Mouse (Mus musculus): ENCODE results near the gene Jade3. TPM values are rescaled to one million over a fixed set of nuclear protein-coding genes. Genes with fewer than 3 reads are reported as not detected.

Gene Jade3
- total and polyA plus RNA-seq, 2 experiments, result 0.34 to 1.7 TPM

DNA sequence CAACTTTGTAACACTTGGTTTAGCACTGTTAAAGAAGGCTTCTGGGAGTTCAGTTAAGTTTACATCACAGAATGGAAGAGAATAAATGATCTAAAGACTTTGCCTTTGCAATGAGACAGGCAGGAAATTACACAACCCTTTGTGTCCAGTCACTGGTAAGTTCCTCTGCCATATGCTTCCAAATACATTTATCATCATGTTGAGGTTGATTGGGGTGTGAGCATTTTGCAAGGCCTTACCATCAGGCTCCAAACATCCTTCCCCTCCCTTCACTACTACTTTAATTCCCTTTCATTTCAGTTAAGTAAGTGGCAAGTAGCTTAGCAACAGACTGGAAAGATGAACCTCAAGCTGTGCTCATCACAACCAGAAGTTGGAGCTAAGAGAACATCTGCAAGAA, 96.1 kb downstream of the Jade3 start:
- TF ChIP-seq CTCF (IDR thresholded peaks at IDR 0.05; ENCODE audit: low read depth, low read length) (no peak), POLR2A (IDR thresholded peaks at IDR 0.05; ENCODE audit: extremely low read depth, insufficient read depth, low read length) (no peak)
- no peak overlapping the region for H3K4me3 ChIP-seq (ENCODE audit: insufficient read depth, low read depth, low read length)

GRCm38 (mm10) chrX:20532621-20533020, 107.1 kb downstream of the Jade3 start:
- no peak for DNase-seq (ENCODE audit: extremely low read depth, low read depth, low spot score)
- Histone ChIP-seq H3K27me3 (ENCODE audit: control insufficient read depth, insufficient read depth, low read length) (no peaks in the 10 kb centered on the region), H3K36me3 (ENCODE audit: control insufficient read depth, insufficient read depth, low read length) (no peaks in the 10 kb centered on the region), H3K9ac (ENCODE audit: low read depth, low read length) (no peak overlapping the region), H3K4me1 (ENCODE audit: control insufficient read depth, insufficient read depth, low read length) (no peaks in the 10 kb centered on the region), H3K79me2 (ENCODE audit: control insufficient read depth, insufficient read depth, low read length) (no peaks in the 10 kb centered on the region), H3K27ac (replicated peaks; ENCODE audit: insufficient read depth, low read depth, low read length) (no peak overlapping the region), H3K4me3 (ENCODE audit: insufficient read depth, low read depth, low read length) (no peak overlapping the region)
- TF ChIP-seq CTCF (IDR thresholded peaks at IDR 0.05; ENCODE audit: low read depth, low read length), result no peak
- TF ChIP-seq POLR2A (IDR thresholded peaks at IDR 0.05; ENCODE audit: extremely low read depth, insufficient read depth, low read length), result no peak
- WGBS, result 76% methylated on average over 1 of the region's 1 CpGs

More for the DNA sequence above, 96.1 kb downstream of the Jade3 start:
- Histone ChIP-seq H3K4me1 (ENCODE audit: control insufficient read depth, insufficient read depth, low read length) (peaks cover 2% of the 10 kb centered on the region; the same call in 1 of the 2 replicates), H3K36me3 (ENCODE audit: control insufficient read depth, insufficient read depth, low read length) (peaks cover 3% of the 10 kb centered on the region; the same call in 1 of the 2 replicates), H3K79me2 (ENCODE audit: control insufficient read depth, insufficient read depth, low read length) (no peaks in the 10 kb centered on the region), H3K9ac (ENCODE audit: low read depth, low read length) (no peak overlapping the region), H3K27me3 (ENCODE audit: control insufficient read depth, insufficient read depth, low read length) (no peaks in the 10 kb centered on the region), H3K27ac (replicated peaks; ENCODE audit: insufficient read depth, low read depth, low read length) (no peak overlapping the region; the same call in 1 of the 2 replicates)
- no peak for DNase-seq (ENCODE audit: extremely low read depth, low read depth, low spot score)

- Histone ChIP-seq H3K79me2 (ENCODE audit: control insufficient read depth, insufficient read depth, low read length) (no peaks in the 10 kb centered on the region), H3K27me3 (ENCODE audit: control insufficient read depth, insufficient read depth, low read length) (no peaks in the 10 kb centered on the region), H3K4me3 (ENCODE audit: insufficient read depth, low read depth, low read length) (no peak overlapping the region), H3K4me1 (ENCODE audit: control insufficient read depth, insufficient read depth, low read length) (no peaks in the 10 kb centered on the region; the same call in 1 of the 2 replicates), H3K36me3 (ENCODE audit: control insufficient read depth, insufficient read depth, low read length) (no peaks in the 10 kb centered on the region), H3K27ac (replicated peaks; ENCODE audit: insufficient read depth, low read depth, low read length) (no peak overlapping the region), H3K9ac (ENCODE audit: low read depth, low read length) (no peak overlapping the region)
- no peak for DNase-seq (ENCODE audit: extremely low read depth, low read depth, low spot score)
- TF ChIP-seq POLR2A (IDR thresholded peaks at IDR 0.05; ENCODE audit: extremely low read depth, insufficient read depth, low read length), result no peak
- TF ChIP-seq CTCF (IDR thresholded peaks at IDR 0.05; ENCODE audit: low read depth, low read length), result no peak
- 98% methylated on average over 3 of the region's 3 CpGs for WGBS
Measured at GRCm38 (mm10) chrX:20543867-20544266, 118.4 kb downstream of the Jade3 start.

- peak; percentile 93 for DNase-seq (ENCODE audit: extremely low read depth, low read depth, low spot score)
- H3K9ac ChIP-seq (ENCODE audit: low read depth, low read length), result no peak overlapping the region
- no peaks in the 10 kb centered on the region; the same call in 1 of the 2 replicates for H3K4me1 ChIP-seq (ENCODE audit: control insufficient read depth, insufficient read depth, low read length)
- H3K27me3 ChIP-seq (ENCODE audit: control insufficient read depth, insufficient read depth, low read length), result no peaks in the 10 kb centered on the region
- peak overlapping the region; percentile 15 for H3K27ac ChIP-seq (replicated peaks; ENCODE audit: insufficient read depth, low read depth, low read length)
- WGBS, result 9% methylated on average over 5 of the region's 5 CpGs
- no peaks in the 10 kb centered on the region for H3K79me2 ChIP-seq (ENCODE audit: control insufficient read depth, insufficient read depth, low read length)
- H3K4me3 ChIP-seq (ENCODE audit: insufficient read depth, low read depth, low read length), result no peak overlapping the region; the same call in 1 of the 2 replicates
- TF ChIP-seq CTCF (IDR thresholded peaks at IDR 0.05; ENCODE audit: low read depth, low read length) (no peak), POLR2A (IDR thresholded peaks at IDR 0.05; ENCODE audit: extremely low read depth, insufficient read depth, low read length) (no peak)
- no peaks in the 10 kb centered on the region for H3K36me3 ChIP-seq (ENCODE audit: control insufficient read depth, insufficient read depth, low read length)
Measured at GRCm38 (mm10) chrX:20547609-20548008, 122.1 kb downstream of the Jade3 start.

GRCm38 (mm10) chrX:20548011-20548879, 122.8 kb downstream of the Jade3 start:
- peak overlapping the region; percentile 62 for H3K4me3 ChIP-seq (ENCODE audit: insufficient read depth, low read depth, low read length)
- H3K4me1 ChIP-seq (ENCODE audit: control insufficient read depth, insufficient read depth, low read length), result no peaks in the 10 kb centered on the region; the same call in 1 of the 2 replicates
- no peaks in the 10 kb centered on the region for H3K27me3 ChIP-seq (ENCODE audit: control insufficient read depth, insufficient read depth, low read length)
- peak overlapping the region; percentile 68 for H3K9ac ChIP-seq (ENCODE audit: low read depth, low read length)
- H3K79me2 ChIP-seq (ENCODE audit: control insufficient read depth, insufficient read depth, low read length), result no peaks in the 10 kb centered on the region
- TF ChIP-seq POLR2A (IDR thresholded peaks at IDR 0.05; ENCODE audit: extremely low read depth, insufficient read depth, low read length), result no peak
- no peak for TF ChIP-seq CTCF (IDR thresholded peaks at IDR 0.05; ENCODE audit: low read depth, low read length)
- no peaks in the 10 kb centered on the region for H3K36me3 ChIP-seq (ENCODE audit: control insufficient read depth, insufficient read depth, low read length)
- WGBS, result 6% methylated on average over 22 of the region's 24 CpGs
- peak; percentile 96 for DNase-seq (ENCODE audit: extremely low read depth, low read depth, low spot score)
- H3K27ac ChIP-seq (replicated peaks; ENCODE audit: insufficient read depth, low read depth, low read length), result peak overlapping the region; percentile 87
